ENCODE assay signal across 14 mouse cellular contexts in the genomic region with DNA sequence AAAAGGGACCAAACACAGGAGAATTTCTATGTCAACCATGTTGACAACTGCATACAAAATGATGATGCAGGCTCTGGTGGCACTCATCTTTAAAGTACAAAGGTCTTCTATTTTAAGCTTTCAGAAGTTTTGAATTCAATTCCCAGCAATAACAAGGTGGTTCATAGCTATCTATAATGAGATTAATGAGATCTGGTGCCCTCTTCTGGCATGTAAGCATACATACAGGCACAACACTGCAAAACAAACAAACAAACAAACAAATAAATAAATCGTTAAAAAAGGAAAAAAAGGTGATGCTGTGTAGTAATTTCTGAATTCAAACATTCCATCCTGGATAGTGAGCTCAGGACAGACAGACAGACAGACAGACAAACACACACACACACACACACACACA.
"Had no signal": no experiment of that assay in that cellular context is flagged by ENCODE, and none has a peak within 500 bp of the region (broad histone marks: within the 10 kb centered on the region; RNA-seq: fewer than 3 reads in every experiment).

No protein-coding gene starts in this region.

- DNase-seq: kidney, adult 11 months; kidney, adult 9 months; kidney, postnatal 10 days; left cerebral cortex, postnatal 4 days; lung, adult 18-20 months; retina, postnatal 1 day; right cerebral cortex, postnatal 4 days; spleen, adult 18-20 months; thymus, adult 2 months; thymus, postnatal 25 days had no signal

- ATAC-seq: midbrain, embryonic 13.5 days had no signal

- H3K27ac ChIP-seq: limb, embryonic 13.5 days; midbrain, embryonic 13.5 days; neural tube, embryonic 12.5 days had no signal

- H3K9ac ChIP-seq: limb, embryonic 13.5 days; midbrain, embryonic 13.5 days; neural tube, embryonic 12.5 days had no signal

- H3K4me1 ChIP-seq: limb, embryonic 13.5 days; midbrain, embryonic 13.5 days; neural tube, embryonic 12.5 days had no signal

- H3K27me3 ChIP-seq: limb, embryonic 13.5 days; midbrain, embryonic 13.5 days; neural tube, embryonic 12.5 days had no signal

- H3K9me3 ChIP-seq: limb, embryonic 13.5 days; midbrain, embryonic 13.5 days; neural tube, embryonic 12.5 days had no signal

- H3K4me3 ChIP-seq: limb, embryonic 13.5 days; midbrain, embryonic 13.5 days; neural tube, embryonic 12.5 days had no signal

- H3K4me2 ChIP-seq: limb, embryonic 13.5 days; liver, embryonic 11.5 days; midbrain, embryonic 13.5 days; neural tube, embryonic 12.5 days had no signal
